Mouse (Mus musculus) inflammation-experienced regulatory T-cells, adult 16 weeks (primary cell): ENCODE results near the gene Hmga1. TPM values are rescaled to one million over a fixed set of nuclear protein-coding genes. Genes with fewer than 3 reads are reported as not detected.

Experiments
- polyA plus RNA-seq: library from polyadenylated mRNA; unstranded; fragments of 100-300 nt; shearing (Covaris generic); gene quantifications from one replicate; pipeline ENCODE4 v1.2.1, GENCODE M21; 2017

Gene Hmga1
- 87.9 TPM for polyA plus RNA-seq

DNA sequence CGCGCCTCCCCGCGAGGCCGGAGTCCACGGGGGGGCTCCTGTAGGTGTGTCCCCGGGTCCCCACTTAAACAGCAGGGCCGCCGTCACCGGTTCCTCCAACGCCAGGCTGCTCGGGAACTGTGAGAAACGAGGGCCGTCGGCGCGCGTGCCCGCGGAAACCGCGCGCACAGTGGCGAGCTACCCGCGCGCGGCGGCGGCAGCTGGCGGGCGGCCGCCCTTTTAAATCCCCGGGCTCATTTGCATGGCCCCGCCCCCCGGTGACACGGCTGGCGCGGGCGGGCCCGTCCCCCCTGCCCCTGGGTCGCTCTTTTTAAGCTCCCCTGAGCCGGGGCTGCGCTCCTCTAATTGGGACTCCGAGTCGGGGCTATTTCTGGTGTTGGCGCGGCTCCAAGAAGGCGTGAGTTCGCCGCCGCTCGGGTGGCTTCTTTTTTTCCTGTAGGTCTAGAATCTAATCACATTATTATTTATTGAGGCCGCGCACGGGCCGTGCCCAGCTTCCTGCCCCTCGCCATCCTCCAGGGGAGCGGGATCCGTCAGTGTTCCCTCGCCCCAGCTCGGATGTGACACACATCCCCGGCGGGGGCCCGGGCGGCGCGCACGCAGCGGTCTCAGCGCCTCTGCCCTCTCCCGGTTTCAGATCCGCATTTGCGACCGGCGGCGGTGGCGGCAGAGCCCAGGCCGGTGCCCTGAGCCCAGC is at the start of gene Hmga1:
Gene Hmga1, plus strand, starts transcription at position 183 of the 697 bp plus-strand sequence.

DNA sequence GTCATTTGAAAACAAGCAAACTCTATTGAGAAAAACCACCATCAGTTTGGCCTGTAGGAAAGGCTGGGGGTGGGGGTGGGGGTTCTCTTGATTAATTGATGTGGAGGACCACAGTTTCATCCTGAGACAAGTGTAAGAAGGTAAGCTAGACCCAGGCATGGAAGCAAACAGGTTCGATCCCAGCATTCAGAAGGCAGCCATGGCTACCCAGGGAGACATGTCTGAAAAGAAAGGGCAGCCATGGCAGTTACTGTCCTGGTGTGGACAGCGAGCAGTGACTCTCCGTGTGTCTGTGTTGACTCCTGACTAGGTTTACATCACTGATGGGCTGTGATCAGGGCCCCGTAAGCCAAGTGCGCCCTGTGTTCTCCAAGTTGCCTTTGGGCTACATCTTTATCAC is 35.0 kb upstream of the Hmga1 start, which contains the start of gene Grm4:
Gene Grm4, minus strand, starts transcription at position 101 of the 400 bp plus-strand sequence.

DNA sequence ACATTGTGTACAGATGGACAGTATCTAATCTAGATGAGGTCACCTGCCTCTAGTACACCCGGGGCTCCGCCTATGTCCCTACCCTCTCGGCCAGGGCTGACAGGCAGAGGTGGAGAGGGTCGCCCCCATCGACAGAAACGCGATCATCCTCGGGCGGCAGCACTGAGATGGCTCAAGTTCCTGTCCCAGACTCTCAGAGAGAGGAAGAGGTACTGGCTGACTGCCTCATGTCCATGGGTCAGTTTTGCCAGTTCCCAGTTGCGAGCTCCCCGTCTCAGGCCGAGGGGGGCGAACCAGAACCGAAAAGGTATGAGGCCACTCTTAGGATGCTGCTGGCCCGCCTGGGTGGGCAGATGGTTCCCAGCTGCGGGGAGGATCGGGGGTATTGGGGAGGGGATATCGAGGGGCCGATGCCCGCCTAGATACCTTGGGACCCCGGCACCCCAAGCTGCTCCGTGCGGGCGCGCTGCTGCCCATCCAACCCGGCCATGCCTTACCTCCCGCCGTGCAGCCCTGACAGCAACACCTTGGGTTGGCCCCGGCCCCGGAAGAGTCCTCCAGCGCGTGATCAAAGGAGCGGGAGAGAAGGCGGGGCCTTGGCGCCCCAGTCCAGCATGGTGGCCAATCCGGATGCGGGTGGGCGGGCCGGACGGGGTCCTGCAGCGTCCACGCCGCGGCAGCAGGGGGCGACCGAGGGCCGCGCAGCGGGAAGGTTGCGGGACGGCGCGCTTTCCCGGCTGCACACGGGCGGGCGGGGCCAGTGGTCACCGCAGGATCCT is 9.1 kb downstream of the Hmga1 start, which contains the start of gene AI413582:
Gene AI413582, minus strand, starts transcription at position 594 of the 779 bp plus-strand sequence.

Other genes starting within 250 kb of the Hmga1 start
- not detected for gene Grm4, start 35.1 kb upstream of the Hmga1 start, polyA plus RNA-seq
- 170 TPM for gene AI413582, start 9.3 kb downstream of the Hmga1 start, polyA plus RNA-seq
- 13.1 TPM for gene Nudt3, start 67.0 kb downstream of the Hmga1 start, polyA plus RNA-seq
- gene RPS10-NUDT3, start 78.7 kb downstream of the Hmga1 start, polyA plus RNA-seq, result not detected
- gene Rps10, start 80.2 kb downstream of the Hmga1 start, polyA plus RNA-seq, result 1,008 TPM
- gene Pacsin1, start 99.0 kb downstream of the Hmga1 start, polyA plus RNA-seq, result 77.6 TPM
- gene Spdef, start 172.5 kb downstream of the Hmga1 start, polyA plus RNA-seq, result not detected